Mouse (Mus musculus) hindbrain, embryonic 16.5 days (tissue): ENCODE measurements around the gene Prpf4. TPM values are rescaled to one million over a fixed set of nuclear protein-coding genes. Genes with fewer than 3 reads are reported as not detected.

ENCODE experiments used
- ATAC-seq: fragments of 200-750 bp; cut with Nextera tagmentation; 2 replicates; pipeline ENCODE4 v1.8.0; 2017; ENCODE audit warnings: moderate TSS enrichment, moderate library complexity
- H3K27ac ChIP-seq: fragments of 300-500 bp; sonication (generic); 2 replicates; pipeline ENCODE4 v1.5.1; 2014; ENCODE audit warnings: low read depth, mild to moderate bottlenecking, control low read depth, low read length, moderate library complexity
- H3K27me3 ChIP-seq: fragments of 300-500 bp; sonication (generic); replicated peaks from 2 replicates; pipeline ENCODE4 v1.6.1; 2014; ENCODE audit warnings: low read length; ENCODE audit not compliant: control insufficient read depth, insufficient read depth
- H3K36me3 ChIP-seq: fragments of 300-500 bp; sonication (generic); 2 replicates; pipeline ENCODE4 v1.6.1; 2014; ENCODE audit warnings: mild to moderate bottlenecking, low read length, moderate library complexity, mixed read lengths; ENCODE audit not compliant: control insufficient read depth, insufficient read depth
- H3K4me1 ChIP-seq: fragments of 300-500 bp; sonication (generic); 2 replicates; pipeline ENCODE4 v1.6.1; 2014; ENCODE audit warnings: low read depth, low read length; ENCODE audit not compliant: control insufficient read depth, insufficient read depth
- H3K4me2 ChIP-seq: fragments of 300-500 bp; sonication (generic); 2 replicates; pipeline ENCODE4 v1.6.1; 2014; ENCODE audit warnings: mild to moderate bottlenecking, low read length, control low read depth, moderate library complexity
- H3K4me3 ChIP-seq: fragments of 300-500 bp; sonication (generic); 2 replicates; pipeline ENCODE4 v1.5.1; 2014; ENCODE audit warnings: mild to moderate bottlenecking, low read length, control low read depth, moderate library complexity
- H3K9ac ChIP-seq: fragments of 300-500 bp; sonication (generic); 2 replicates; pipeline ENCODE4 v1.6.1; 2014; ENCODE audit warnings: low read depth, mild to moderate bottlenecking, control low read depth, low read length, moderate library complexity
- H3K9me3 ChIP-seq: fragments of 300-500 bp; sonication (generic); 2 replicates; pipeline ENCODE4 v1.6.1; 2014; ENCODE audit warnings: mild to moderate bottlenecking, low read length, moderate library complexity; ENCODE audit not compliant: control insufficient read depth
- WGBS: fragments of 180-500 bp; shearing (Covaris S2); extraction: QIAGEN DNeasy Blood & Tissue Kit; methylation state at CpG from one replicate; pipeline ENCODE4 v1.1.7; 2014; 5-methylcytosine and 5-hydroxymethylcytosine counted together
- polyA plus RNA-seq: library from polyadenylated mRNA; unstranded; fragments of >200 nt; fragmentation: Nextera tagmentation; extraction: Ambion mirVana; gene quantifications from 2 replicates; pipeline ENCODE4 v1.2.1, GENCODE M21; 2015

Prpf4 gene
- polyA plus RNA-seq, 1 experiment from 2014 or later, result 12.4 TPM

GRCm38 (mm10) chr4:62366291-62366690 is 42.3 kb upstream of the Prpf4 start:
- Histone ChIP-seq H3K4me2 (no peak overlapping the region), H3K9ac (no peak overlapping the region), H3K4me3 (no peak overlapping the region), H3K36me3 (no peaks in the 10 kb centered on the region), H3K9me3 (no peaks in the 10 kb centered on the region), H3K4me1 (peaks cover 8% of the 10 kb centered on the region), H3K27me3 (no peaks in the 10 kb centered on the region), H3K27ac (no peak overlapping the region)
- WGBS, result 90% methylated on average over 4 of the region's 4 CpGs
- ATAC-seq, result no peak

GRCm38 (mm10) chr4:62367586-62367985 is 41.0 kb upstream of the Prpf4 start:
- Histone ChIP-seq H3K4me2 (no peak overlapping the region), H3K27me3 (no peaks in the 10 kb centered on the region), H3K36me3 (no peaks in the 10 kb centered on the region), H3K9me3 (no peaks in the 10 kb centered on the region), H3K4me1 (no peaks in the 10 kb centered on the region), H3K9ac (no peak overlapping the region), H3K27ac (no peak overlapping the region), H3K4me3 (no peak overlapping the region)
- WGBS, result 92% methylated on average over 6 of the region's 6 CpGs
- ATAC-seq, result no peak

- Histone ChIP-seq H3K4me3 (no peak overlapping the region), H3K36me3 (no peaks in the 10 kb centered on the region), H3K27me3 (no peaks in the 10 kb centered on the region), H3K27ac (no peak overlapping the region), H3K9ac (no peak overlapping the region), H3K4me1 (no peaks in the 10 kb centered on the region), H3K4me2 (no peak overlapping the region), H3K9me3 (no peaks in the 10 kb centered on the region)
- WGBS, result 81% methylated on average over 3 of the region's 3 CpGs
- no peak for ATAC-seq
Measured at GRCm38 (mm10) chr4:62369091-62369490, 39.5 kb upstream of the Prpf4 start.

GRCm38 (mm10) chr4:62372410-62372809 is 36.2 kb upstream of the Prpf4 start:
- Histone ChIP-seq H3K4me2 (no peak overlapping the region), H3K4me3 (no peak overlapping the region), H3K36me3 (no peaks in the 10 kb centered on the region), H3K4me1 (no peaks in the 10 kb centered on the region), H3K27ac (no peak overlapping the region), H3K27me3 (no peaks in the 10 kb centered on the region), H3K9me3 (no peaks in the 10 kb centered on the region), H3K9ac (no peak overlapping the region)
- 33% methylated on average over 1 of the region's 1 CpGs for WGBS
- no peak for ATAC-seq

GRCm38 (mm10) chr4:62372818-62373520 is 35.6 kb upstream of the Prpf4 start:
- 86% methylated on average over 9 of the region's 9 CpGs for WGBS
- Histone ChIP-seq H3K9ac (no peak overlapping the region), H3K9me3 (no peaks in the 10 kb centered on the region)

GRCm38 (mm10) chr4:62373668-62374067 is 34.9 kb upstream of the Prpf4 start:
- H3K4me2 ChIP-seq, result no peak overlapping the region
- H3K27ac ChIP-seq, result no peak overlapping the region
- ATAC-seq, result no peak
- H3K27me3 ChIP-seq, result no peaks in the 10 kb centered on the region
- H3K9me3 ChIP-seq, result no peaks in the 10 kb centered on the region
- no peak overlapping the region for H3K9ac ChIP-seq
- H3K4me3 ChIP-seq, result no peak overlapping the region
- H3K4me1 ChIP-seq, result no peaks in the 10 kb centered on the region
- no peaks in the 10 kb centered on the region for H3K36me3 ChIP-seq
- WGBS, result 84% methylated on average over 7 of the region's 7 CpGs

More at GRCm38 (mm10) chr4:62372818-62373520, 35.6 kb upstream of the Prpf4 start:
- no peaks in the 10 kb centered on the region for H3K4me1 ChIP-seq
- no peak overlapping the region for H3K4me3 ChIP-seq
- no peaks in the 10 kb centered on the region for H3K36me3 ChIP-seq
- H3K4me2 ChIP-seq, result no peak overlapping the region
- no peak for ATAC-seq
- no peaks in the 10 kb centered on the region for H3K27me3 ChIP-seq
- H3K27ac ChIP-seq, result no peak overlapping the region

- Histone ChIP-seq H3K9me3 (no peaks in the 10 kb centered on the region), H3K4me2 (no peak overlapping the region), H3K4me1 (no peaks in the 10 kb centered on the region), H3K36me3 (no peaks in the 10 kb centered on the region), H3K9ac (no peak overlapping the region), H3K27me3 (no peaks in the 10 kb centered on the region), H3K27ac (no peak overlapping the region), H3K4me3 (no peak overlapping the region)
- 86% methylated on average over 4 of the region's 4 CpGs for WGBS
- no peak for ATAC-seq
Measured at GRCm38 (mm10) chr4:62374342-62374741, 34.3 kb upstream of the Prpf4 start.

GRCm38 (mm10) chr4:62376123-62376522 is 32.5 kb upstream of the Prpf4 start:
- Histone ChIP-seq H3K36me3 (no peaks in the 10 kb centered on the region), H3K27me3 (no peaks in the 10 kb centered on the region), H3K9me3 (no peaks in the 10 kb centered on the region), H3K9ac (no peak overlapping the region), H3K4me2 (no peak overlapping the region), H3K27ac (no peak overlapping the region), H3K4me3 (no peak overlapping the region), H3K4me1 (no peaks in the 10 kb centered on the region)
- WGBS, result 85% methylated on average over 2 of the region's 2 CpGs
- ATAC-seq, result no peak

- no peaks in the 10 kb centered on the region for H3K27me3 ChIP-seq
- no peak for ATAC-seq
- 94% methylated on average over 9 of the region's 9 CpGs for WGBS
- no peak overlapping the region for H3K4me2 ChIP-seq
- no peaks in the 10 kb centered on the region for H3K4me1 ChIP-seq
- H3K9ac ChIP-seq, result no peak overlapping the region
- no peak overlapping the region for H3K27ac ChIP-seq
- H3K9me3 ChIP-seq, result no peaks in the 10 kb centered on the region
- H3K4me3 ChIP-seq, result no peak overlapping the region
- no peaks in the 10 kb centered on the region for H3K36me3 ChIP-seq
Measured at GRCm38 (mm10) chr4:62379724-62380381, 28.7 kb upstream of the Prpf4 start.
